Mouse (Mus musculus): ENCODE measurements around the gene Urm1. TPM values are rescaled to one million over a fixed set of nuclear protein-coding genes. Genes with fewer than 3 reads are reported as not detected.

Gene Urm1
- total and polyA plus RNA-seq, 3 experiments = 90.5 to 131 TPM; not detected in 1

- TF ChIP-seq NELFE (IDR thresholded peaks at IDR 0.05; ENCODE audit: low read depth, low read length) = peak; percentile 44
- TF ChIP-seq MXI1 (IDR thresholded peaks at IDR 0.05; ENCODE audit: low read depth, low read length) = peak; percentile 14; the same call in 1 of the 2 replicates
- no peak for TF ChIP-seq MAFK (IDR thresholded peaks at IDR 0.05; ENCODE audit: borderline replicate concordance, low read depth, low read length)
- no peak for TF ChIP-seq TAL1 (IDR thresholded peaks at IDR 0.05; ENCODE audit: low read length)
- TF ChIP-seq POLR2AphosphoS5 (IDR thresholded peaks at IDR 0.05; ENCODE audit: borderline replicate concordance, low read depth, low read length) = no peak
- TF ChIP-seq CHD2 (IDR thresholded peaks at IDR 0.05; ENCODE audit: low read length) = no peak
- no peak for TF ChIP-seq USF1 (IDR thresholded peaks at IDR 0.05; ENCODE audit: low read depth, low read length)
- no peak for TF ChIP-seq TCF12 (IDR thresholded peaks at IDR 0.05; ENCODE audit: low read depth, low read length)
- TF ChIP-seq RAD21 (IDR thresholded peaks at IDR 0.05; ENCODE audit: low read depth, low read length) = peak; percentile 15
- TF ChIP-seq ZKSCAN1 (IDR thresholded peaks at IDR 0.05; ENCODE audit: low read depth, low read length) = no peak
- TF ChIP-seq HCFC1 (IDR thresholded peaks at IDR 0.05; ENCODE audit: low read depth, low read length) = peak; percentile 35
- TF ChIP-seq ELF1 (IDR thresholded peaks at IDR 0.05; ENCODE audit: low read depth, low read length) = peak; percentile 61
- no peak for TF ChIP-seq POLR2AphosphoS2 (IDR thresholded peaks at IDR 0.05; ENCODE audit: low read length)
- no peak for TF ChIP-seq GATA1 (IDR thresholded peaks at IDR 0.05; ENCODE audit: low read depth, low read length)
- no peak for TF ChIP-seq ZNF384 (IDR thresholded peaks at IDR 0.05; ENCODE audit: low read depth, low read length)
- TF ChIP-seq GABPA (IDR thresholded peaks at IDR 0.05; ENCODE audit: low read depth, low read length) = no peak
- no peak for TF ChIP-seq MYB (IDR thresholded peaks at IDR 0.05; ENCODE audit: low read depth, low read length)
- no peak for TF ChIP-seq MEF2A (IDR thresholded peaks at IDR 0.05; ENCODE audit: extremely low read depth, insufficient replicate concordance, low read depth, low read length, poor library complexity, severe bottlenecking)
- peak in 1 of 2 experiments; percentile 62; a peak in 3 of 4 replicates for TF ChIP-seq POLR2A (IDR thresholded peaks at IDR 0.05; ENCODE audit: control insufficient read depth in 1 of 2, insufficient read depth in 1 of 2, low read depth in 1 of 2, low read length in 2 of 2, poor library complexity in 1 of 2)
Observed at GRCm38 (mm10) chr2:29868949-29869645, 49.2 kb downstream of the Urm1 start, which contains the start of gene Cercam (continued).

- Histone ChIP-seq H3K9me3 (replicated peaks; ENCODE audit: insufficient read depth, low read length) (no peaks in the 10 kb centered on the region), H3K36me3 (ENCODE audit: control insufficient read depth in 1 of 2, insufficient read depth in 2 of 2, low read length in 2 of 2) (no peaks in the 10 kb centered on the region), H3K27ac (ENCODE audit: control insufficient read depth, low read depth, low read length) (peak overlapping the region; percentile 61), H3K79me2 (ENCODE audit: control insufficient read depth, insufficient read depth, low read length, poor library complexity) (no peaks in the 10 kb centered on the region; the same call in 1 of the 2 replicates), H3K4me3 (ENCODE audit: control insufficient read depth in 1 of 2, insufficient read depth in 1 of 2, low read depth in 2 of 2, low read length in 2 of 2) (peak overlapping the region; percentile 65 to 79), H3K4me1 (ENCODE audit: control insufficient read depth in 1 of 2, insufficient read depth in 2 of 2, low read length in 2 of 2) (peaks cover 0 to 5% of the 10 kb centered on the region in 2 experiments; a peak in 1 of 4 replicates), H3K27me3 (ENCODE audit: control insufficient read depth in 1 of 2, insufficient read depth in 2 of 2, low read length in 2 of 2) (no peaks in the 10 kb centered on the region), H3K9ac (ENCODE audit: control insufficient read depth, low read depth, low read length, poor library complexity, severe bottlenecking) (peak overlapping the region; percentile 80)
- DNase-seq (ENCODE audit: low read depth, low spot score) = peak; percentile 86
- TF ChIP-seq NRF1 (IDR thresholded peaks at IDR 0.05; ENCODE audit: insufficient read depth, low read depth, low read length, poor library complexity, severe bottlenecking) (no peak; the same call in 1 of the 2 replicates), RAD21 (IDR thresholded peaks at IDR 0.05; ENCODE audit: low read depth, low read length) (no peak), UBTF (IDR thresholded peaks at IDR 0.05; ENCODE audit: borderline replicate concordance, insufficient read depth, low read depth, low read length) (no peak), GATA1 (IDR thresholded peaks at IDR 0.05; ENCODE audit: low read depth, low read length) (no peak), MYB (IDR thresholded peaks at IDR 0.05; ENCODE audit: low read depth, low read length) (no peak), MEF2A (IDR thresholded peaks at IDR 0.05; ENCODE audit: extremely low read depth, insufficient replicate concordance, low read depth, low read length, poor library complexity, severe bottlenecking) (no peak), CHD2 (IDR thresholded peaks at IDR 0.05; ENCODE audit: low read length) (no peak), ELF1 (IDR thresholded peaks at IDR 0.05; ENCODE audit: low read depth, low read length) (no peak), KAT2A (conservative IDR thresholded peaks at IDR 0.05; ENCODE audit: low read depth, low read length) (no peak), ZKSCAN1 (IDR thresholded peaks at IDR 0.05; ENCODE audit: low read depth, low read length) (no peak), MYC (IDR thresholded peaks at IDR 0.05; ENCODE audit: low read depth, low read length) (no peak), CTCF (IDR thresholded peaks at IDR 0.05 in 2 of 3, conservative IDR thresholded peaks at IDR 0.05 in 1 of 3; ENCODE audit: control insufficient read depth in 1 of 3, insufficient read depth in 1 of 3, low read depth in 2 of 3, low read length in 3 of 3, poor library complexity in 1 of 3, severe bottlenecking in 1 of 3) (no peak), SIN3A (IDR thresholded peaks at IDR 0.05; ENCODE audit: low read length) (peak; percentile 49; the same call in 1 of the 2 replicates), SMC3 (IDR thresholded peaks at IDR 0.05; ENCODE audit: low read depth, low read length) (0 out of 2 replicates have a peak, but pooled peaks have one; percentile 7), RCOR1 (IDR thresholded peaks at IDR 0.05; ENCODE audit: low read depth, low read length) (no peak), ETS1 (IDR thresholded peaks at IDR 0.05; ENCODE audit: low read depth, low read length) (no peak), POLR2A (IDR thresholded peaks at IDR 0.05; ENCODE audit: control insufficient read depth in 1 of 2, insufficient read depth in 1 of 2, low read depth in 1 of 2, low read length in 2 of 2, poor library complexity in 1 of 2) (peak; percentile 24 to 38; a peak in 2 of 4 replicates), NELFE (IDR thresholded peaks at IDR 0.05; ENCODE audit: low read depth, low read length) (no peak; the same call in 1 of the 2 replicates), USF2 (IDR thresholded peaks at IDR 0.05; ENCODE audit: borderline replicate concordance in 1 of 2, insufficient read depth in 1 of 2, low read depth in 1 of 2, low read length in 2 of 2) (no peak)
Observed at GRCm38 (mm10) chr2:29869646-29870451, 50.0 kb downstream of the Urm1 start.

Measured in MEL (cell line).